9 mouse cellular contexts compared by ENCODE assay signal in the genomic region with DNA sequence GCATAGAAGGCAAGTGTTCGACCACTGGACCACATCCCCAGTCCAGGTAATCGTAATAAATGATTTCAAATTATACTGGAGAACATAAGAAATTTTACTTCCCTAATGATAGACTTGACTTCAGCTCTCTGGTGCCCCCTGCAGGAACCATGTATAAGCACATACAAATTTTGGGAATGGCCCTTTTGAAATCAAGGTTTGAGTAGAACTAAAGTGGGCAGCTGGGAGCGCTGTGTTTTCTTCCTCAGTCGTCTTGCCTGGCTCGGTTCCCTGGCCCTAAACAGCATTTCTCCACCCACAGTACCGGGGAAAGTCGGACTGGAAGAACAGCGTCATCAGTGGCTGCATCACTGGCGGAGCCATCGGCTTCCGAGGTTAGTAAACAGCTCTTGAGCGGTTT. TPM values are rescaled to one million over a fixed set of nuclear protein-coding genes. Genes with fewer than 3 reads are reported as not detected.
A peak's percentile ranks its signal among the peaks of the same experiment; 100 is the strongest.
DNase-seq lines count a peak whose midpoint lies in the region; ATAC-seq and TF ChIP-seq lines count a peak whose summit lies in the region.
"Had no signal": no experiment of that assay in that cellular context is flagged by ENCODE, and none has a peak within 500 bp of the region (broad histone marks: within the 10 kb centered on the region; RNA-seq: fewer than 3 reads in every experiment).

No protein-coding gene starts in this region.

- H3K4me1 ChIP-seq in hindbrain, embryonic 11.5 days (replicated peaks; ENCODE audit: control insufficient read depth, insufficient read depth, low read length): no peaks in the 10 kb centered on the region; the same call in 1 of the 2 replicates
- H3K4me1 ChIP-seq in hindbrain, embryonic 13.5 days (replicated peaks): peaks cover 23% of the 10 kb centered on the region

- WGBS in hindbrain, embryonic 11.5 days: 68% methylated on average over 12 of the region's 12 CpGs
- WGBS in hindbrain, embryonic 13.5 days: 74% methylated on average over 12 of the region's 12 CpGs

- no peak overlapping the region for H3K27ac ChIP-seq in hindbrain, embryonic 11.5 days (ENCODE audit: low read depth, low read length)
- H3K27ac ChIP-seq in hindbrain, embryonic 13.5 days: no peak overlapping the region
- no peak overlapping the region for H3K27ac ChIP-seq in left cerebral cortex, adult 2 months
- H3K27ac ChIP-seq: limb, embryonic 13.5 days had no signal

- no peaks in the 10 kb centered on the region for H3K9me3 ChIP-seq in hindbrain, embryonic 11.5 days (ENCODE audit: control insufficient read depth, low read length)
- no peaks in the 10 kb centered on the region for H3K9me3 ChIP-seq in hindbrain, embryonic 13.5 days
- H3K9me3 ChIP-seq: limb, embryonic 13.5 days had no signal

- intact Hi-C loops in left cerebral cortex, adult 2 months (cut with DNase I): loop anchor here (5.0 kb wide), 1 partner anchor 236 kb away; no protein-coding TSS in a partner anchor

- no peaks in the 10 kb centered on the region for H3K27me3 ChIP-seq in hindbrain, embryonic 11.5 days (ENCODE audit: control insufficient read depth, insufficient read depth, low read length)
- H3K27me3 ChIP-seq in hindbrain, embryonic 13.5 days: no peaks in the 10 kb centered on the region
- H3K27me3 ChIP-seq: limb, embryonic 13.5 days had no signal

- peak; percentile 77 for DNase-seq in hindbrain, embryonic 11.5 days (ENCODE audit: low spot score)
- DNase-seq in 416B (ENCODE audit: low read depth) (peak; percentile 78), MN1 (ENCODE audit: low spot score) (peak; percentile 67)
- peak; percentile 62 to 63 for DNase-seq in cerebellum, postnatal 36 days
- peak; percentile 52 to 63 for DNase-seq in left cerebral cortex, adult 2 months (ENCODE audit: extremely low spot score in 1 of 2, low spot score in 2 of 2)
- DNase-seq in retina, adult 2 months (ENCODE audit: low read depth, low spot score): peak; percentile 28
- DNase-seq in yolk sac, embryonic 10.5 days (ENCODE audit: low spot score): no peak

- H3K36me3 ChIP-seq in hindbrain, embryonic 11.5 days (ENCODE audit: control insufficient read depth, insufficient read depth, low read length): 0 out of 2 replicates have a peak, but pooled peaks cover 5% of the 10 kb centered on the region
- peaks cover 40% of the 10 kb centered on the region for H3K36me3 ChIP-seq in hindbrain, embryonic 13.5 days

- peak; percentile 77 for TF ChIP-seq CTCF in left cerebral cortex, adult 2 months (IDR thresholded peaks at IDR 0.05)

- no peak for ATAC-seq in hindbrain, embryonic 11.5 days (ENCODE audit: low FRiP score)
- ATAC-seq in hindbrain, embryonic 13.5 days (ENCODE audit: low FRiP score): no peak

- H3K4me2 ChIP-seq in hindbrain, embryonic 11.5 days (replicated peaks; ENCODE audit: low read depth, low read length): no peak overlapping the region
- no peak overlapping the region for H3K4me2 ChIP-seq in hindbrain, embryonic 13.5 days
- H3K4me2 ChIP-seq: limb, embryonic 13.5 days had no signal

- no peak overlapping the region for H3K4me3 ChIP-seq in hindbrain, embryonic 11.5 days (ENCODE audit: low read depth, low read length)
- no peak overlapping the region for H3K4me3 ChIP-seq in hindbrain, embryonic 13.5 days
- no peak overlapping the region for H3K4me3 ChIP-seq in left cerebral cortex, adult 2 months
- H3K4me3 ChIP-seq: limb, embryonic 13.5 days had no signal

- no peak overlapping the region for H3K9ac ChIP-seq in hindbrain, embryonic 11.5 days (ENCODE audit: low read depth, low read length)
- no peak overlapping the region for H3K9ac ChIP-seq in hindbrain, embryonic 13.5 days
- H3K9ac ChIP-seq: limb, embryonic 13.5 days had no signal

RNA-seq across cellular contexts. Expression of a gene that starts 4.1 kb away (rescaled TPM):
- polyA plus RNA-seq in hindbrain, embryonic 11.5 days (2014; fragmentation: Nextera tagmentation; extraction: Ambion mirVana): 113 and 116 TPM in 2 replicates
- 116 and 119 TPM in 2 replicates for polyA plus RNA-seq in hindbrain, embryonic 13.5 days (2015; fragmentation: Nextera tagmentation; extraction: Ambion mirVana)
- total RNA-seq in left cerebral cortex, adult 2 months (2021): 10 to 100 TPM; 30.3 to 38.8 TPM

RNA-seq across cellular contexts. Expression of a gene that starts 11.9 kb away (rescaled TPM):
- 40.0 and 45.2 TPM in 2 replicates for polyA plus RNA-seq in hindbrain, embryonic 11.5 days (2014; fragmentation: Nextera tagmentation; extraction: Ambion mirVana)
- 30.4 and 35.6 TPM in 2 replicates for polyA plus RNA-seq in hindbrain, embryonic 13.5 days (2015; fragmentation: Nextera tagmentation; extraction: Ambion mirVana)
- total RNA-seq in left cerebral cortex, adult 2 months (2021): 10 to 100 TPM; 11.2 TPM
